Mouse (Mus musculus) hindbrain, embryonic 15.5 days (tissue): Measurements from ENCODE around the gene Slc35g1. TPM values are rescaled to one million over a fixed set of nuclear protein-coding genes. Genes with fewer than 3 reads are reported as not detected.
A peak's percentile ranks its signal among the peaks of the same experiment; 100 is the strongest.
"Not testable (repeated sequence)": the region's sequence is repeated elsewhere in the genome, so short reads cannot be mapped to it uniquely, and the experiment has no call there.

Experiments
- ATAC-seq: fragments of 200-750 bp; cut with Nextera tagmentation; 2 replicates; pipeline ENCODE4 v1.8.0; 2017; ENCODE audit warnings: low read depth, moderate number of reproducible peaks, moderate TSS enrichment; ENCODE audit not compliant: low FRiP score
- H3K27ac ChIP-seq: fragments of 300-500 bp; sonication (generic); replicated peaks from 2 replicates; pipeline ENCODE4 v1.5.1; 2015; ENCODE audit warnings: mild to moderate bottlenecking, inconsistent platforms
- H3K27me3 ChIP-seq: fragments of 300-500 bp; sonication (generic); 2 replicates; pipeline ENCODE4 v1.6.1; 2015; ENCODE audit warnings: control low read depth, inconsistent platforms
- H3K36me3 ChIP-seq: fragments of 300-500 bp; sonication (generic); 2 replicates; pipeline ENCODE4 v1.6.1; 2015; ENCODE audit warnings: control low read depth, inconsistent platforms
- H3K4me1 ChIP-seq: fragments of 300-500 bp; sonication (generic); replicated peaks from 2 replicates; pipeline ENCODE4 v1.6.1; 2015; ENCODE audit warnings: control low read depth, inconsistent platforms
- H3K4me2 ChIP-seq: fragments of 300-500 bp; sonication (generic); 2 replicates; pipeline ENCODE4 v1.6.1; 2015; ENCODE audit warnings: moderate library complexity, mild to moderate bottlenecking, inconsistent platforms
- H3K4me3 ChIP-seq: fragments of 300-500 bp; sonication (generic); 2 replicates; pipeline ENCODE4 v1.5.1; 2015; ENCODE audit warnings: mild to moderate bottlenecking, inconsistent platforms
- H3K9ac ChIP-seq: fragments of 300-500 bp; sonication (generic); 2 replicates; pipeline ENCODE4 v1.6.1; 2015; ENCODE audit warnings: inconsistent platforms
- H3K9me3 ChIP-seq: fragments of 300-500 bp; sonication (generic); 2 replicates; pipeline ENCODE4 v1.6.1; 2016; ENCODE audit warnings: control low read depth, inconsistent platforms
- WGBS: fragments of 180-500 bp; shearing (Covaris S2); methylation state at CpG from one replicate; pipeline ENCODE4 v1.1.7; 2015; 5-methylcytosine and 5-hydroxymethylcytosine counted together
- polyA plus RNA-seq: library from polyadenylated mRNA; unstranded; fragments of >200 nt; fragmentation: Nextera tagmentation; extraction: Ambion mirVana; gene quantifications from 2 replicates; pipeline ENCODE4 v1.2.1, GENCODE M21; 2015

Slc35g1 gene
- polyA plus RNA-seq, 1 experiment from 2014 or later, result 1.1 TPM

DNA sequence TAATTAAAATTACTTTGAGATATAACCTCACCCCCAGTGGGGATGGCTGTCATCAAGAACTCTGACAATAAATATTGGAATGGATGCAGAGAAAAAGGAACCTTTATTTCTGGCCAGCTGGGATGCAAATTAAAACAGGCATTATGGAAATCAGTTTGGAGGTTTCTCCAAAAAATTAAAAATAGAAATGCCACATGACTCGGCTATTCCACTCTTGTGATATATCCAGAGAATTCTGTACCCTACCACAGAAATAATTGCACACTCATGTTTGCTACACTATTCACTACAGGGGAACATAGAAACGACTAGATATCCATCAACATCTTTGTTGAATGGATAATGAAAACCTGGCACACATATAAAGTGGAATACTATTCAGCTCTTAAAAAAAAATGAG is 33.9 kb upstream of the Slc35g1 start:
- H3K9ac ChIP-seq, result no peak overlapping the region
- H3K9me3 ChIP-seq, result no peaks in the 10 kb centered on the region
- no peak overlapping the region for H3K4me3 ChIP-seq
- WGBS, result 73% methylated on average over 2 of the region's 2 CpGs
- H3K4me2 ChIP-seq, result no peak overlapping the region
- no peaks in the 10 kb centered on the region for H3K27me3 ChIP-seq
- no peak for ATAC-seq
- no peaks in the 10 kb centered on the region for H3K36me3 ChIP-seq
- H3K27ac ChIP-seq, result no peak overlapping the region
- no peaks in the 10 kb centered on the region for H3K4me1 ChIP-seq

DNA sequence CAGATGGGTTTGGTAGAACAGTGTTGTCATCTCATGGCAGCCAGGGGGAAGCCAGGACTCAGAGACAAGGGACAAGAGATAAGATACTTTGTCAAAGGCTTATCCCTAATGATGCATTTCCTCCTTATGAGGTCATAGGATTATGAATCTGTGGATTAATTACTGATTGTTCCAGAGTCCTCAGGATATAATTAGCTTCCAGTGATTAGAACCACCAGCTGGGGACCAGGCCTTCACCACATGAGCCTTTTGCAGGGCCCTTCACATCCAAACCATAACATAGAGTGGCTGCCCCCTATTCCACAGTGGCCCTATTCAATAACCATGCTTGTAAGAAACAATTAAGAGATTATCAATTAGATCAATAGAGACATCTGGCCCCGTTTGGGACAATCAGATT is 32.4 kb upstream of the Slc35g1 start:
- Histone ChIP-seq H3K4me2 (no peak overlapping the region), H3K9ac (no peak overlapping the region), H3K9me3 (no peaks in the 10 kb centered on the region), H3K36me3 (no peaks in the 10 kb centered on the region), H3K27me3 (no peaks in the 10 kb centered on the region), H3K4me3 (no peak overlapping the region), H3K4me1 (no peaks in the 10 kb centered on the region), H3K27ac (no peak overlapping the region)
- ATAC-seq, result no peak
- WGBS, result 34% methylated on average over 1 of the region's 1 CpGs

DNA sequence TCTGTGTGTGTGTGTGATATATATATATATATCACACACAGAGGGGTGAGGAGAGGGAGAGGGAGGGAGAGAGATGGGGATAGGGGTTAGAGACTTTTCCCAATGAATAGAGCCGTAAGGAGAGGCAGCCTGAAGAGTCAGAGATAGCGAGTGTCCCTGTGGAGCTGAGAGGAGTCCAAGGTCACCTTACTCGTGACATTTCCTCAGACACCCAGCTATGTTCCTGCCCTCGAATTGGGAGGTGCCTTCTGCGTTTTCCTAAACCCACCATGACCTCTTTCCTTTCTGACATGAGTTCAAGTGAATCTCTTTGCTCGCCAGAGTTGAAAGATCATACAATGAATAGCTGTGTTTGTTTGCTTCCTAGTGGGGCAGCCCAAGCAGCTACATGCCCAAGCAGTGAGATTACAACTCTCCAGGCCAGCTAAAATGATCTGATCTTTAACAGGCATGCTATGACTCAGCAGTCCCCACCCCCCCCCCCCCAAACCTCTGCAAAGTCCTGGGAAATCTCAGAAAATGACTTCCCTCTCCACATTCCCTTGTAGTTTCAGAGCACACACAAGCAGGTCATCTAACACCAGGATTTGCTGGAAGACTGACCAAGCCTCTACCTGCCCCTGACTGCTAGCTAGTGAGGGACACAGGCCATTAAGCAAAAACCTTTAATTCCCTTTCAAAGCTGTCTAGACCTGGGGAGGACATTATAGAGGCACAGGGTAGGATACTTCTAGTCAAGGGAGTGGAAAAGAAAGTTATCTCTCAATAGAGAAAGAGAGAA is 31.7 kb upstream of the Slc35g1 start:
- 56% methylated on average over 6 of the region's 6 CpGs for WGBS
- H3K4me2 ChIP-seq, result no peak overlapping the region
- no peaks in the 10 kb centered on the region for H3K9me3 ChIP-seq
- ATAC-seq, result no peak
- no peak overlapping the region for H3K4me3 ChIP-seq
- no peaks in the 10 kb centered on the region for H3K36me3 ChIP-seq
- no peak overlapping the region for H3K27ac ChIP-seq
- no peak overlapping the region for H3K9ac ChIP-seq
- H3K4me1 ChIP-seq, result no peaks in the 10 kb centered on the region
- H3K27me3 ChIP-seq, result no peaks in the 10 kb centered on the region

DNA sequence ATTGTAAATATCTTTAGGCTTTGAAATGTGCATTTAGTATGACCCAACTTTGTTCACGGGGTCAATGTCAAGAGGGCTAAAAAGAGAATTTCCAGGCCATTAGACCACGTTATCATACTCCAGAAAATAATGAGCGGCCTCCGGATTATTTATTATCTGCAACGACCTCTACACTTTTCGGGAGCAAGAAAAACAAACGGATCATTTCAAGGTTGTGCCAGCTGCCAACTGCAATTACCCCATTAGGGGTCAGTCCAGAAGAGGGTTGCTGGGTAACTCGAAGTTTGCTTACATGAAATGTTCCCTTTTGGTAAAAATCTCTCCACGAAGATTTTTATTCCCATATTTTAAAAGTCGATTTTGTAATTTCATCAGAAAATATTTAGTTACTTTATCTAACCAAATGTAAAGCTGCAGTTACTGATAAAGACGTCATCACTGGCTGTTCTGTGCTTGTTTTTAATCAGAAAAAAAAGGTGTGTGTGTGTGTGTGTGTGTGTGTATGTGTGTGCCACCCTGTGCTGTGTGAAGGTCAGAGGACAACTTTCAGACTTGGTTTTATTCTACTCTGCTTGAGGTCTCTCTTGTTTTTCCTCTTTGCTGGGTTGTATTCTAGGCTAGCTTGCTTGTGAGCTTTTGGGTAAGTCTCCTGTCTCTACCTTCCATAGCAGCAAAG is 30.7 kb upstream of the Slc35g1 start:
- 60% methylated on average over 11 of the region's 11 CpGs for WGBS
- ATAC-seq, result no peak
- Histone ChIP-seq H3K9ac (no peak overlapping the region), H3K27me3 (no peaks in the 10 kb centered on the region), H3K4me1 (no peaks in the 10 kb centered on the region), H3K4me3 (no peak overlapping the region), H3K9me3 (no peaks in the 10 kb centered on the region), H3K36me3 (no peaks in the 10 kb centered on the region), H3K4me2 (no peak overlapping the region), H3K27ac (no peak overlapping the region)

DNA sequence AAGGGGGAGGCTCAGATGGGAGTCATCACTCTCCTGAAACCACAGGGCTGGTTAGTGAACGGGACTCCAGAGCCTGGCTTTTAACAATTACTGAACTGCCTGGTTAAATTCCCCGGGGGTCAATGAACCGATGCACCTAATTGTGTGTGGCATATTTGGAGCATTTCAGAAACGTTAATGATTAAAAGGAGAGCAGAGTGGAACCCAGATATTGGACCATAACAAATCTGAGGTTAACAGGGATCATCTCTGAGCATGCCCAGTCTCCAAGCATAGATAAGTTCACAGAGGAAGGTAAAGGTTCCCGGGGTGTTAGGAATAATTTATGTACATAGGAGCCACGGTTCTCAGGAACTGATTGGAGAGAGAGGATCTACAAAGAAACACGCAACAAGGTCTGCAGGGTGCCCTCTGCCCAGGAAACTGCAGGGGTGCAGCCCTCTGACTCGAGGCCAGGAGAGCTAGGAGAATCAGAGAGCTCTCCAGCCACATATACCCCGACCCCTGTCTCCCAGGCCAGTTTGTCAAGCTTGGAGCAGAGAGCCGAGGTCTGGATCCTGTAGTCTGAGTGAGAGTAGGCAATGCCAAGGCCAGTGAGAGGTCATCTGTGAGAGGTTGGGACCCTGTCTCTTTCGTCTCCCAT is 23.2 kb upstream of the Slc35g1 start:
- Histone ChIP-seq H3K27me3 (no peaks in the 10 kb centered on the region), H3K4me3 (no peak overlapping the region), H3K9me3 (no peaks in the 10 kb centered on the region), H3K36me3 (no peaks in the 10 kb centered on the region), H3K4me1 (0 out of 2 replicates have a peak, but pooled peaks cover 3% of the 10 kb centered on the region), H3K9ac (no peak overlapping the region), H3K4me2 (no peak overlapping the region), H3K27ac (no peak overlapping the region)
- WGBS, result 28% methylated on average over 11 of the region's 11 CpGs
- no peak for ATAC-seq

DNA sequence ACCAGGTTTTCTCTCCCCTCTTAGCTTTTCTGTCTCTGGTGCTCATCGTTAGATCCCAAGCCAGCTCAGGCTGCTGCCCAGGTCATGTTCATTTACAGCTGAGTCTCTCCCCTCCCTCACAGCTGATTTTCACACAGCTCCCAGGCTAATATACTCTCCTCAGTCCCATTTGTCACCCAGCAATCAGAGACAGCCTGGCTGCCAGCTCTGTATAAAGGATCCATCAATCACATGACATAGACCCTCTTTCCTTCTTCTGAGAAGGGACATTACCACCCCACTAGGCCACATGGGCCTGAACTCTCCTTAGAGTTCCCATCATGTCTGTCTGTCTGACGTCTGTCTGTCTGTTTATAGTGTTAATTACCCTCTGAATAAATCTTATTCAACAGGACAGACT is 22.4 kb upstream of the Slc35g1 start:
- Histone ChIP-seq H3K36me3 (no peaks in the 10 kb centered on the region), H3K27ac (no peak overlapping the region), H3K9me3 (no peaks in the 10 kb centered on the region), H3K4me2 (no peak overlapping the region), H3K4me1 (0 out of 2 replicates have a peak, but pooled peaks cover 3% of the 10 kb centered on the region), H3K4me3 (no peak overlapping the region), H3K27me3 (no peaks in the 10 kb centered on the region), H3K9ac (no peak overlapping the region)
- WGBS, result 29% methylated on average over 2 of the region's 2 CpGs
- no peak; the same call in 1 of the 2 replicates for ATAC-seq

DNA sequence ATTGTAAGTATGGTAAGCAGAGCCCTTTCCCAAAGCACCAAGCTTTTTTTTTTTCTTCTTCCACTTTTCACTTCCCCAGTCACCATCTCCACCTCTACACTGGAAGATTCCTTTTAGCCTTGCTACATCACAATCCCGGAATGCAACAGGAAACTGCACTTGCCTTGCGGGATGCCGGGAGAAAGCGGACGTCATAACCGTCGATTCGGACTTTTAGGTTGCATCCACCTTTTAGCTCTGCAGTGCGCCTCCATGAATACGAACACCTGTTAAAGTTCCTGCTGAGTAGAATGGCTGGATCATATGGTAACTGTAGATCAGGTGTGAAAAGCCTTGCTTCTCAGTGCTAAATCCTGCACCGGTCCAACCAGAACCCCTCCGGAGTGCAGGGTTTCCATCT is 12.0 kb upstream of the Slc35g1 start:
- WGBS, result 89% methylated on average over 12 of the region's 12 CpGs
- H3K27ac ChIP-seq, result no peak overlapping the region
- no peaks in the 10 kb centered on the region for H3K9me3 ChIP-seq
- no peak overlapping the region for H3K4me2 ChIP-seq
- no peaks in the 10 kb centered on the region for H3K36me3 ChIP-seq
- no peak for ATAC-seq
- H3K9ac ChIP-seq, result no peak overlapping the region
- no peaks in the 10 kb centered on the region for H3K4me1 ChIP-seq
- no peak overlapping the region for H3K4me3 ChIP-seq
- no peaks in the 10 kb centered on the region for H3K27me3 ChIP-seq

DNA sequence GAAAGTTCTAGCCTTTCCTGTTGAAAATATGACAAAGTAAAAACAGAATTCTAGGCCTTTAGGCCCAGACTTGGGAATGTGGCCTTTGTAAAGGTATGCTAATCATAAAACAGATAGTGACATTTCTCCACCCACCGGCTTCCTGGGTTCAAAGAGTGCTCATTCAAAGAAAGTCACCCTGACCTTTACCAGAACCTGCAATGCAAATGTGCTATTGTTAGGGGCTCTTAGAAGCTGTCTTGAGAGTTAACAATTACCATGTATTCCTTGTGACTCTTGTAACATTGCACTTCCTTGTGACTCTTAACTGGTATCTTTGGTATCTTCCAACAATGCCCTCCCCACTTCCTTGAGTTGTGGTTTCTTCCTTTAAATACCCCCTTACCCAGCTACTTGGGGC is 8.8 kb upstream of the Slc35g1 start:
- H3K4me2 ChIP-seq, H3K27ac ChIP-seq, H3K9ac ChIP-seq, ATAC-seq, H3K4me1 ChIP-seq, H3K27me3 ChIP-seq, H3K9me3 ChIP-seq, H3K36me3 ChIP-seq, H3K4me3 ChIP-seq: not testable (repeated sequence)
- 71% methylated on average over 1 of the region's 1 CpGs for WGBS

DNA sequence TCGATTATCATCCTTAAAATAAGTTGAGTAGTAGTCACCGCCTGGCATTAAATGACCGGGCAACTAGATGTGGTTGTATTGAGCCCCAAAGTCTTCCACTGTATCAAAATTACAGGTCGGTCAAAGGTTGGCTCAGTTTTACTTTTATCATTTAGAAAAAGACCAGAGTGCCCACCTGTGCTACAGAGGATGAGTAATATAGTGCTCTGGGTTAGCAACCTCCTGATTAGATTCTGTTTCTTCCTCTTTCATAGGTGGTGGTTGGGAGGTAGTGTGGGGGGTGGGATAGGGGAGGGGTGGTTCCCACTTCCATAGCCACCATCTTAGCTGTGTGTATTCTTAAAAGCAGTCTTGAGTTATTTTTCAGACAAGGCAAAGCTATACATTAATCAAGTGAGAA is 7.9 kb upstream of the Slc35g1 start:
- no peaks in the 10 kb centered on the region for H3K36me3 ChIP-seq
- no peaks in the 10 kb centered on the region for H3K4me1 ChIP-seq
- no peak overlapping the region for H3K9ac ChIP-seq
- no peak for ATAC-seq
- H3K4me2 ChIP-seq, result no peak overlapping the region
- 91% methylated on average over 4 of the region's 4 CpGs for WGBS
- H3K9me3 ChIP-seq, result no peaks in the 10 kb centered on the region
- no peak overlapping the region for H3K27ac ChIP-seq
- no peaks in the 10 kb centered on the region for H3K27me3 ChIP-seq
- H3K4me3 ChIP-seq, result no peak overlapping the region

DNA sequence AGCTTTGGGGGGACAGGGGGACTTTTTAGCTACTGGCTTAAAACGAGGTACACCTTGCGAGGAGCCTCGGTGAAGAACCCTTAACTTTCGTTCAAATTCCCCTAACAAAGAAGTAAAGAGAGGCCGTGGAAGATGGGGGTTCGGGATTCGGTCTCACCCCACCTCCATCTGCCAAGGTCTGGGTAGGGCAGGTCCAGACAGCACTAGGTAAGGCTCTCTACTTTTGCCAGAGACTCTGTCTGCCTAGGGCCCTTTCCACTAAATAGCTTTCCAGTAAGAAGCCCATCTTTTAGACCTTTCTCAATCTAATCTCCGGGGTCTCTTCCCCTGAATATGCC is 822 bp downstream of the Slc35g1 start:
- H3K27me3 ChIP-seq, result no peaks in the 10 kb centered on the region
- H3K4me2 ChIP-seq, result peak overlapping the region; percentile 70
- H3K9ac ChIP-seq, result no peak overlapping the region
- no peak overlapping the region for H3K27ac ChIP-seq
- H3K36me3 ChIP-seq, result no peaks in the 10 kb centered on the region
- no peak for ATAC-seq
- WGBS, result 22% methylated on average over 8 of the region's 8 CpGs
- H3K9me3 ChIP-seq, result no peaks in the 10 kb centered on the region
- peaks cover 6% of the 10 kb centered on the region for H3K4me1 ChIP-seq
- H3K4me3 ChIP-seq, result peak overlapping the region; percentile 64

DNA sequence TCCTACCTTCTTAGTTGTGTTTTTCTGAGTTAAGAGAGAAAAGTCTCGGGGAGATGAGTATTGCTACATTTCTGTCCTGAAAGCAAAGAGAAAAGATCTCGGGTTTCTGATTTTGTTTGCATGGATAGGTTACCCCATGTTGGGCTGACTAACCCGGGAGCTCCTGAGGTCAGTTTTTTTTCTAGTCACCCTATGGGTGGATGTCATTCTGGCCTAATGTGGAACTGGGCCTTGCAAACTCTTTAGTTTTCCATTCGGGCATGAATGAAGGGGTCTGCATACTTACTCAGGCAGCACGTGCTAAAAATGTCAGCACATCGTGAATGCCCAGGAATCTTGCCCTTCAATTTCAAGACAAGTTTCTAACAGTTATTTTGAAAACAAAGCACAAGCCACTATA is 1.2 kb downstream of the Slc35g1 start:
- Histone ChIP-seq H3K4me2 (peak overlapping the region; percentile 70), H3K9ac (no peak overlapping the region), H3K4me3 (no peak overlapping the region), H3K36me3 (no peaks in the 10 kb centered on the region), H3K9me3 (no peaks in the 10 kb centered on the region), H3K27ac (no peak overlapping the region), H3K4me1 (peaks cover 6% of the 10 kb centered on the region), H3K27me3 (no peaks in the 10 kb centered on the region)
- WGBS, result 22% methylated on average over 6 of the region's 6 CpGs
- no peak for ATAC-seq

DNA sequence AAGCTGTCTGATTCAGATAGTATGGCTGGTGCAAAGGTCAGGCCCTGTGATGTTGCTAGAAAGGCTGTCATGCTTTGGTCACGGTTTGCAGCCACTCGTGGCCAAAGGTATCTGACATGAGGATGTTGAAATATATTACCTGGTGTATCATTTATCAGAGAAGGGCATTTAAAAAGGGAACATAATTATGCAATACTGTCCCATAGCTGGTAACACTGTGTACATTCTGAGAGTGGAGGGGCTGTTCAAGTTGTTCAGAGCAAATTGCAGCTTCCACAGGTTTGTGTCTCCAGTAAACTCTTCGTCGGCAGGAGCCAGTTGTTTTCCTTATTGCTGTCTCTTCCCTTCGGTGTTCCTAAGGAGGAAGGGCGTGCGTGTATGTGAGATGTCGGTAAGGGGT is 3.2 kb downstream of the Slc35g1 start:
- Histone ChIP-seq H3K9me3 (no peaks in the 10 kb centered on the region), H3K36me3 (no peaks in the 10 kb centered on the region), H3K27ac (no peak overlapping the region), H3K27me3 (no peaks in the 10 kb centered on the region), H3K4me3 (no peak overlapping the region), H3K4me2 (no peak overlapping the region), H3K4me1 (peaks cover 6% of the 10 kb centered on the region), H3K9ac (no peak overlapping the region)
- ATAC-seq, result no peak
- WGBS, result 91% methylated on average over 8 of the region's 8 CpGs
